Mouse (Mus musculus): ENCODE results near the gene Rnf34. TPM values are rescaled to one million over a fixed set of nuclear protein-coding genes. Genes with fewer than 3 reads are reported as not detected.

Gene Rnf34
- polyA plus RNA-seq, 1 experiment from 2014 or later = 38.9 TPM

GRCm38 (mm10) chr5:122874359-122874758 is 24.5 kb downstream of the Rnf34 start:
- no peak for ATAC-seq (ENCODE audit: insufficient number of reproducible peaks, insufficient read depth, low FRiP score, low TSS enrichment, low read depth)
- Histone ChIP-seq H3K36me3 (peaks cover 65% of the 10 kb centered on the region), H3K27ac (no peak overlapping the region), H3K27me3 (no peaks in the 10 kb centered on the region), H3K4me3 (no peak overlapping the region), H3K4me1 (no peaks in the 10 kb centered on the region), H3K9ac (no peak overlapping the region), H3K9me3 (no peaks in the 10 kb centered on the region), H3K4me2 (no peak overlapping the region)
- WGBS = 91% methylated on average over 3 of the region's 3 CpGs

- Histone ChIP-seq H3K4me1 (no peaks in the 10 kb centered on the region), H3K36me3 (peaks cover 77% of the 10 kb centered on the region)
These were observed 26.8 kb downstream of the Rnf34 start for GRCm38 (mm10) chr5:122876671-122877070.

GRCm38 (mm10) chr5:122880241-122880980 is 30.6 kb downstream of the Rnf34 start:
- H3K4me2 ChIP-seq = no peak overlapping the region
- no peaks in the 10 kb centered on the region for H3K9me3 ChIP-seq
- no peak overlapping the region for H3K27ac ChIP-seq
- H3K27me3 ChIP-seq = no peaks in the 10 kb centered on the region
- WGBS = 91% methylated on average over 37 of the region's 37 CpGs
- ATAC-seq (ENCODE audit: insufficient number of reproducible peaks, insufficient read depth, low FRiP score, low TSS enrichment, low read depth) = no peak
- no peak overlapping the region for H3K9ac ChIP-seq
- H3K4me3 ChIP-seq = no peak overlapping the region
- H3K4me1 ChIP-seq = 0 out of 2 replicates have a peak, but pooled peaks cover 1% of the 10 kb centered on the region
- peaks cover 76% of the 10 kb centered on the region for H3K36me3 ChIP-seq

More at GRCm38 (mm10) chr5:122876671-122877070, 26.8 kb downstream of the Rnf34 start:
- no peak overlapping the region for H3K4me3 ChIP-seq
- H3K9me3 ChIP-seq = no peaks in the 10 kb centered on the region
- no peaks in the 10 kb centered on the region for H3K27me3 ChIP-seq
- no peak overlapping the region for H3K27ac ChIP-seq
- H3K4me2 ChIP-seq = no peak overlapping the region
- no peak for ATAC-seq (ENCODE audit: insufficient number of reproducible peaks, insufficient read depth, low FRiP score, low TSS enrichment, low read depth)
- no peak overlapping the region for H3K9ac ChIP-seq
- WGBS = 83% methylated on average over 3 of the region's 3 CpGs

GRCm38 (mm10) chr5:122881313-122881712 is 31.5 kb downstream of the Rnf34 start:
- H3K9me3 ChIP-seq = no peaks in the 10 kb centered on the region
- no peak for ATAC-seq (ENCODE audit: insufficient number of reproducible peaks, insufficient read depth, low FRiP score, low TSS enrichment, low read depth)
- no peaks in the 10 kb centered on the region for H3K27me3 ChIP-seq
- no peak overlapping the region for H3K4me3 ChIP-seq
- 0 out of 2 replicates have a peak, but pooled peaks cover 4% of the 10 kb centered on the region for H3K4me1 ChIP-seq
- no peak overlapping the region for H3K27ac ChIP-seq
- H3K9ac ChIP-seq = no peak overlapping the region
- 58% methylated on average over 5 of the region's 5 CpGs for WGBS
- H3K36me3 ChIP-seq = peaks cover 72% of the 10 kb centered on the region
- no peak overlapping the region for H3K4me2 ChIP-seq

- H3K4me2 ChIP-seq = no peak overlapping the region
- no peak overlapping the region for H3K4me3 ChIP-seq
- H3K36me3 ChIP-seq = peaks cover 62% of the 10 kb centered on the region
- no peak overlapping the region for H3K27ac ChIP-seq
- WGBS = 90% methylated on average over 18 of the region's 18 CpGs
- H3K9me3 ChIP-seq = no peaks in the 10 kb centered on the region
- H3K9ac ChIP-seq = no peak overlapping the region
- no peak for ATAC-seq (ENCODE audit: insufficient number of reproducible peaks, insufficient read depth, low FRiP score, low TSS enrichment, low read depth)
- no peaks in the 10 kb centered on the region for H3K27me3 ChIP-seq
- H3K4me1 ChIP-seq = 0 out of 2 replicates have a peak, but pooled peaks cover 4% of the 10 kb centered on the region
These were observed 32.6 kb downstream of the Rnf34 start for GRCm38 (mm10) chr5:122882256-122883050.

GRCm38 (mm10) chr5:122883237-122883636 is 33.4 kb downstream of the Rnf34 start:
- Histone ChIP-seq H3K27ac (no peak overlapping the region), H3K27me3 (no peaks in the 10 kb centered on the region), H3K9ac (no peak overlapping the region), H3K36me3 (peaks cover 59% of the 10 kb centered on the region), H3K4me2 (no peak overlapping the region), H3K9me3 (no peaks in the 10 kb centered on the region), H3K4me1 (peaks cover 9% of the 10 kb centered on the region; the same call in 1 of the 2 replicates), H3K4me3 (no peak overlapping the region)
- WGBS = 85% methylated on average over 9 of the region's 9 CpGs
- ATAC-seq (ENCODE audit: insufficient number of reproducible peaks, insufficient read depth, low FRiP score, low TSS enrichment, low read depth) = no peak

- no peaks in the 10 kb centered on the region for H3K9me3 ChIP-seq
- H3K27me3 ChIP-seq = no peaks in the 10 kb centered on the region
- no peak overlapping the region for H3K9ac ChIP-seq
- no peak overlapping the region for H3K4me3 ChIP-seq
- WGBS = 62% methylated on average over 2 of the region's 2 CpGs
- peaks cover 58% of the 10 kb centered on the region for H3K36me3 ChIP-seq
- H3K4me1 ChIP-seq = peaks cover 14% of the 10 kb centered on the region; the same call in 1 of the 2 replicates
- no peak overlapping the region for H3K4me2 ChIP-seq
- H3K27ac ChIP-seq = no peak overlapping the region
- no peak for ATAC-seq (ENCODE audit: insufficient number of reproducible peaks, insufficient read depth, low FRiP score, low TSS enrichment, low read depth)
These were observed 33.9 kb downstream of the Rnf34 start for GRCm38 (mm10) chr5:122883652-122884235.

GRCm38 (mm10) chr5:122884594-122885348 is 34.9 kb downstream of the Rnf34 start:
- Histone ChIP-seq H3K4me3 (no peak overlapping the region), H3K9ac (no peak overlapping the region), H3K36me3 (peaks cover 48% of the 10 kb centered on the region), H3K4me1 (peaks cover 20% of the 10 kb centered on the region; the same call in 1 of the 2 replicates), H3K27me3 (no peaks in the 10 kb centered on the region), H3K27ac (no peak overlapping the region), H3K4me2 (no peak overlapping the region), H3K9me3 (no peaks in the 10 kb centered on the region)
- 83% methylated on average over 7 of the region's 7 CpGs for WGBS
- ATAC-seq (ENCODE audit: insufficient number of reproducible peaks, insufficient read depth, low FRiP score, low TSS enrichment, low read depth) = no peak

- 88% methylated on average over 9 of the region's 9 CpGs for WGBS
- Histone ChIP-seq H3K4me1 (peaks cover 20% of the 10 kb centered on the region; the same call in 1 of the 2 replicates), H3K4me2 (no peak overlapping the region)
These were observed 37.2 kb downstream of the Rnf34 start for GRCm38 (mm10) chr5:122887033-122887432.

GRCm38 (mm10) chr5:122887926-122888611 is 38.2 kb downstream of the Rnf34 start:
- H3K4me3 ChIP-seq = no peak overlapping the region
- H3K27me3 ChIP-seq = no peaks in the 10 kb centered on the region
- H3K4me1 ChIP-seq = peaks cover 20% of the 10 kb centered on the region; the same call in 1 of the 2 replicates
- H3K4me2 ChIP-seq = no peak overlapping the region
- no peaks in the 10 kb centered on the region for H3K9me3 ChIP-seq
- 0 out of 2 replicates have a peak overlapping the region, but pooled peaks have one; percentile 28 for H3K27ac ChIP-seq
- WGBS = 77% methylated on average over 8 of the region's 8 CpGs
- ATAC-seq (ENCODE audit: insufficient number of reproducible peaks, insufficient read depth, low FRiP score, low TSS enrichment, low read depth) = no peak
- H3K9ac ChIP-seq = no peak overlapping the region
- H3K36me3 ChIP-seq = peaks cover 21% of the 10 kb centered on the region

More at GRCm38 (mm10) chr5:122887033-122887432, 37.2 kb downstream of the Rnf34 start:
- ATAC-seq (ENCODE audit: insufficient number of reproducible peaks, insufficient read depth, low FRiP score, low TSS enrichment, low read depth) = no peak
- Histone ChIP-seq H3K27me3 (no peaks in the 10 kb centered on the region), H3K36me3 (peaks cover 30% of the 10 kb centered on the region), H3K9me3 (no peaks in the 10 kb centered on the region), H3K4me3 (no peak overlapping the region), H3K9ac (no peak overlapping the region), H3K27ac (no peak overlapping the region)
